Mouse (Mus musculus): ENCODE data around the gene Fhl1. TPM values are rescaled to one million over a fixed set of nuclear protein-coding genes. Genes with fewer than 3 reads are reported as not detected.

Gene Fhl1
- 80.1 and 87.3 TPM in 2 replicates for polyA plus RNA-seq (2014; fragmentation: Nextera tagmentation; extraction: Ambion mirVana)

DNA sequence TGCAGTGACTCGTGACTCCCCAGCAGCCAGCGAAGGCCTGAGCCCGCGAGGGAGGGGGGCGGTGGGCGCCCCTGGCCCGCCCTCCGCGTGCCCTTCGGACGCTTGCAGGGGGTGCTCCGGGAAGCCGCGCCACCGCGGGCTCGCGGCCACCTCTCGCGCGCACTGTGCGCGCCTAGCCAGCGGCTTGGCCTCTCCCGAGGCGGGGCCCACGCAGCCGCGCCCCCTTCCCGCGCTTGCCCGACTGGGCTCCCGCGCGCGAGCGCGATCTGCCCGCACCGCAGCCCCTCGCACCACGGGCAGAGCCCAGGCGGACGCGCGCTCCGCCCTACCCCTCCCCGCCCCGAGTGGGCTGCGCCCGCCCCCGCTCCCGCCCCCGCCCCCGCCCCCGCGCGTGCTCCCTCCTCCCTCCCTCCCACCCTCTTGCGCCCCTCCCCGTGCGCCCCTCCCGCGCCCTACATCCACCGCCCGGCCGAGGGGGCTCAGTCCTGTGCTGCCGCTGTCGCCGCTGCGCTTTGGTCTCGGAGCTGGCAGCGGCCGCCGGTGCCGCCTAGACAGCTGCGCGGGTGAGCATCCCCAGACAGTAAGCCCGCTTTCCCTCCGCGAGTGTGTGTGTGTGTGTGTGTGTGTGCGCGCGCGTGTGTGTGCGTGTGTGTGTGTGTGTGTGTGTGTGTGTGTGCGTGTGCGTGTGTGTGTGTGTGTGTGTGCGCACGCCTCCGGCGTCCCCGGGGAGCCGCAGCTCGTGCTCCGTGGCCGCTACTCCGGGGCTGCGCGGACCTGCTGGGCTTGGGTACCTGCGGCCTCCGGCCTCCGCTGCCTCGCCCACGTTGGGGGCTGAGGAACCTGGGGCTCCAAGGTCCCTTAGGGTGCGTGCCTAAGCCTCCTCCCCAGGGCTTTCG lies at the start of gene Fhl1:
Gene Fhl1, plus strand, starts transcription at position 482 of the 896 bp plus-strand sequence.
- Histone ChIP-seq H3K27ac (ENCODE audit: low read depth, low read length) (peak within 1 kb of the TSS; percentile 50), H3K36me3 (ENCODE audit: control insufficient read depth, insufficient read depth, low read length) (no peaks in the 10 kb centered on the region), H3K4me2 (ENCODE audit: low read depth, low read length, severe bottlenecking) (peak within 1 kb of the TSS; percentile 55), H3K4me3 (ENCODE audit: low read depth, low read length) (peak within 1 kb of the TSS; percentile 48), H3K4me1 (replicated peaks; ENCODE audit: control insufficient read depth, insufficient read depth, low read length) (no peaks in the 10 kb centered on the region), H3K9ac (ENCODE audit: low read length) (peak within 1 kb of the TSS; percentile 65), H3K9me3 (ENCODE audit: control insufficient read depth, low read length) (no peaks in the 10 kb centered on the region), H3K27me3 (ENCODE audit: control insufficient read depth, insufficient read depth, low read length) (no peaks in the 10 kb centered on the region)
- WGBS: 12% methylated on average over 60 of the region's 106 CpGs
- DNase-seq (ENCODE audit: low spot score): peak; percentile 80
- peak; percentile 91 for ATAC-seq (replicated peaks; ENCODE audit: low FRiP score)

DNA sequence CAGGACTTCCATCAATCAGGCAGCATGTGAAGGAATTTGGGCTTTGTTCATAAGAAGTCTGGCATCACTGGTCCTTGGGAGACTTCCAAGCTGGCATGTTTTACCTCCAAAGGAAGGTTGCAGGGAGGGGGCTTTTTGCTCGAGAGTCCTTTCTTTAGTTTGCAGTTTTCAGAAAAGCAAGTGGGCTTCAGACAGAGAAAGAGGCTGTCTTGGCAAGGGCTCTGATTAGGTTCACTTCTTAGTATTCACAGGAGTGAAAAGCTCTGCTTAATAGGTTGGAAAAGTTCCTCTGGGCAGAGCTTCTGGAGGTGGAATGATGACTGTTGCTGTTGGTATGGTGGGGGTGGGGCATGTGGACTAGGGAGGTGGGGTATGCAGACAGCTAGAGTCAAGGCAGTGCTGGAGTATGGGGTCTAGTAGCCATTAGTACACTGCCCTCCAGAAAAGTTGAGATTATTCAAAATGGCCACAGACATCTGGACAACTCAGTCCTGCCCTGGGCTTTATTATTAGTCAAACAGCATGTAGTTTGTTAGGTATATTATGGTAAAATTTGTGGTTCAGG lies 49.3 kb upstream of the Fhl1 start:
- H3K4me2 ChIP-seq (ENCODE audit: low read depth, low read length, severe bottlenecking): no peak overlapping the region
- no peak overlapping the region for H3K4me3 ChIP-seq (ENCODE audit: low read depth, low read length)
- no peaks in the 10 kb centered on the region for H3K27me3 ChIP-seq (ENCODE audit: control insufficient read depth, insufficient read depth, low read length)
- H3K36me3 ChIP-seq (ENCODE audit: control insufficient read depth, insufficient read depth, low read length): no peaks in the 10 kb centered on the region
- DNase-seq (ENCODE audit: low spot score) (no peak), ATAC-seq (replicated peaks; ENCODE audit: low FRiP score) (no peak)
- WGBS: 57% methylated on average over 1 of the region's 1 CpGs
- H3K9ac ChIP-seq (ENCODE audit: low read length): no peak overlapping the region
- H3K27ac ChIP-seq (ENCODE audit: low read depth, low read length): no peak overlapping the region
- no peaks in the 10 kb centered on the region for H3K9me3 ChIP-seq (ENCODE audit: control insufficient read depth, low read length)
- H3K4me1 ChIP-seq (replicated peaks; ENCODE audit: control insufficient read depth, insufficient read depth, low read length): no peaks in the 10 kb centered on the region

DNA sequence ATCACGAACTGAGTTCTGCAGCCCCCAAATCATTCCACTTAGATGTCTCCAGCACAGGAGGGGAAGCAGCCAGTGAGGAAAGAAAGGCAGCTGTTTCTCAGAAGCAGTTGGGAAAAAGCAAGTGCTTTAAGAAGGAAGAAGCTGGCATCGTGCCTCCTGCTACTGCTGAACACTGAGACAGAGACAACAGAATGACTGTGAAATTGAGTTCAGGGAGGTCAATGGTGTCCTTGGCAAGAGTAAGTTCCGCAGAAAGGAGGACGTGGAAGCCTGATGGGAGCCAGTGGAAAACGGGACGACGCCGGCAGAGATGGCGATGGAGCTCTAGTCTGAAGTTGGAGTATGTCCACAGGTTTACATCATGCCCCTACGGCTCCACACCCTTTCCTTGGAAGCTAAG lies 48.1 kb upstream of the Fhl1 start:
- DNase-seq (ENCODE audit: low spot score) (no peak), ATAC-seq (replicated peaks; ENCODE audit: low FRiP score) (no peak)
- no peak overlapping the region for H3K4me3 ChIP-seq (ENCODE audit: low read depth, low read length)
- no peaks in the 10 kb centered on the region for H3K4me1 ChIP-seq (replicated peaks; ENCODE audit: control insufficient read depth, insufficient read depth, low read length)
- no peaks in the 10 kb centered on the region for H3K36me3 ChIP-seq (ENCODE audit: control insufficient read depth, insufficient read depth, low read length)
- H3K9ac ChIP-seq (ENCODE audit: low read length): no peak overlapping the region
- no peak overlapping the region for H3K4me2 ChIP-seq (ENCODE audit: low read depth, low read length, severe bottlenecking)
- H3K27ac ChIP-seq (ENCODE audit: low read depth, low read length): no peak overlapping the region
- no peaks in the 10 kb centered on the region for H3K9me3 ChIP-seq (ENCODE audit: control insufficient read depth, low read length)
- 95% methylated on average over 10 of the region's 10 CpGs for WGBS
- H3K27me3 ChIP-seq (ENCODE audit: control insufficient read depth, insufficient read depth, low read length): no peaks in the 10 kb centered on the region

DNA sequence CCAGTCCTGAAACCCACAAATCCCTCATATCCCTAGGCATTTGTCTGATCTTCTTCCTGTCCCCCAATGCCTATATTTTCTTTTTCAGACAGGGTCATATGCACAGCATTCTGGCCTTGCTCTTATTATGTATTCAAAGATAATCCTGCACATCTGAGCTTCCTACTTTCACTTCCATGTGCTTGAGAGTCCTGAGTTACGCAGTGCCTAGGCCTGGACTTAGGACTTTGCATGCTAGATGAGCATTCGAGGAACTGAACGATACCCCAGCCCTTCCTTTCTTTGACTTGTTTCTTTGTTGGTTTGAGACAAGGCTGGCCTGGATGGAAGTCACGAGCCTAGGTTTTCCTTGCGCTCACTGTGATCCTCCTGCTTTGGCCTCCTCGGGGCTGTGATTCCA lies 39.0 kb upstream of the Fhl1 start:
- 89% methylated on average over 6 of the region's 6 CpGs for WGBS
- ATAC-seq (replicated peaks; ENCODE audit: low FRiP score): no peak
- Histone ChIP-seq H3K9ac (ENCODE audit: low read length) (no peak overlapping the region), H3K27me3 (ENCODE audit: control insufficient read depth, insufficient read depth, low read length) (no peaks in the 10 kb centered on the region), H3K27ac (ENCODE audit: low read depth, low read length) (no peak overlapping the region), H3K4me1 (replicated peaks; ENCODE audit: control insufficient read depth, insufficient read depth, low read length) (no peaks in the 10 kb centered on the region), H3K9me3 (ENCODE audit: control insufficient read depth, low read length) (no peaks in the 10 kb centered on the region), H3K36me3 (ENCODE audit: control insufficient read depth, insufficient read depth, low read length) (no peaks in the 10 kb centered on the region), H3K4me3 (ENCODE audit: low read depth, low read length) (no peak overlapping the region), H3K4me2 (ENCODE audit: low read depth, low read length, severe bottlenecking) (no peak overlapping the region)
- no peak for DNase-seq (ENCODE audit: low spot score)

DNA sequence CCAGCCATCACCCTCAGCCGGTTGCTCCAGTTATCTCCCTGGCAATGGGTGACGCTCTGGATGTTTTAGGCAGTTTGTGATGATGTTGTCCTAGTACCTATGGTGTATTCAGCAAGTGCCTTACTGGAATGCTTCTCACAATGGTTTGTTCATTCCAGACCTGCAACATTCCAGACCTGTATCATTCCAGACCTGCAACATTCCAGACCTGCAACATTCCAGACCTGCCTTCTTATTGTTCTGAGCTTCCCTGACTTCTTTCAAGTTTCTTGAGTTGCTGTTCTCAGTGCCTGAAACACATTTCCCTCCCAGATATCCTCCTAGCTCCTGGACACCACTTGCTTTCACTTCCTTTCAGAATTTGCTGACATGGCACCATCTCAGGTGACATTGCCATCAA lies 37.0 kb upstream of the Fhl1 start:
- DNase-seq (ENCODE audit: low spot score): no peak
- Histone ChIP-seq H3K9ac (ENCODE audit: low read length) (no peak overlapping the region), H3K4me3 (ENCODE audit: low read depth, low read length) (no peak overlapping the region), H3K4me2 (ENCODE audit: low read depth, low read length, severe bottlenecking) (no peak overlapping the region), H3K9me3 (ENCODE audit: control insufficient read depth, low read length) (no peaks in the 10 kb centered on the region), H3K36me3 (ENCODE audit: control insufficient read depth, insufficient read depth, low read length) (no peaks in the 10 kb centered on the region), H3K27me3 (ENCODE audit: control insufficient read depth, insufficient read depth, low read length) (no peaks in the 10 kb centered on the region), H3K27ac (ENCODE audit: low read depth, low read length) (no peak overlapping the region), H3K4me1 (replicated peaks; ENCODE audit: control insufficient read depth, insufficient read depth, low read length) (no peaks in the 10 kb centered on the region)
- WGBS: 89% methylated on average over 2 of the region's 2 CpGs
- no peak for ATAC-seq (replicated peaks; ENCODE audit: low FRiP score)

DNA sequence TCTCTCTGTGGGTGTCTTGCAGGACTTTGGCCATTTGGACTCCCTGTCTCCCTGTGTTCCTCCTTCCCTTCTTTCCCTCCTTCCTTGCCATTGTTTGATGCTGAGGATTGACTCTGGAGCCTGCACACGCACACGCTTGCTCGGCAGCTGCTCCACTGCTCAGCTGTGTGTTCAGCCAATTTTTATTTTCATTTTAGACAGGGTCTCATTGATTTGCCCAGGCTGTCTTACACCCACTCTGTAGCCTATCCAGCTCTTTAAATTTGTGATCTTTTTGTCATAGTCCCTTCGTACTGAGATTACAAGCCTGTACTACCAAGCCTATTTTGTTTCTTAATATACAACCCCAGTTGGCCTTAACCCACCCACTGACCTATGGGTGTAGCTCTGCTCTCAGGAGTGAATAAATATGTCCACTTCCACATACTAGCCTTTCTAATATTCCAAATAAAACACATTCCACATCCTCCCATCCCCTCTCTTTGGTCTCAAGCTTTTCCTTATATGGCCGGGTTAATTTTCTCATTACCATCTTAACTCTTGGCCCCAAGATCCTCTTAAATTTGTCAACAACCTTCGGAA lies 34.3 kb upstream of the Fhl1 start:
- Histone ChIP-seq H3K4me1 (replicated peaks; ENCODE audit: control insufficient read depth, insufficient read depth, low read length) (no peaks in the 10 kb centered on the region), H3K4me3 (ENCODE audit: low read depth, low read length) (no peak overlapping the region), H3K9me3 (ENCODE audit: control insufficient read depth, low read length) (no peaks in the 10 kb centered on the region), H3K9ac (ENCODE audit: low read length) (no peak overlapping the region), H3K36me3 (ENCODE audit: control insufficient read depth, insufficient read depth, low read length) (no peaks in the 10 kb centered on the region), H3K4me2 (ENCODE audit: low read depth, low read length, severe bottlenecking) (no peak overlapping the region), H3K27ac (ENCODE audit: low read depth, low read length) (no peak overlapping the region), H3K27me3 (ENCODE audit: control insufficient read depth, insufficient read depth, low read length) (no peaks in the 10 kb centered on the region)
- WGBS: 84% methylated on average over 6 of the region's 6 CpGs
- ATAC-seq (replicated peaks; ENCODE audit: low FRiP score) (no peak), DNase-seq (ENCODE audit: low spot score) (no peak)

DNA sequence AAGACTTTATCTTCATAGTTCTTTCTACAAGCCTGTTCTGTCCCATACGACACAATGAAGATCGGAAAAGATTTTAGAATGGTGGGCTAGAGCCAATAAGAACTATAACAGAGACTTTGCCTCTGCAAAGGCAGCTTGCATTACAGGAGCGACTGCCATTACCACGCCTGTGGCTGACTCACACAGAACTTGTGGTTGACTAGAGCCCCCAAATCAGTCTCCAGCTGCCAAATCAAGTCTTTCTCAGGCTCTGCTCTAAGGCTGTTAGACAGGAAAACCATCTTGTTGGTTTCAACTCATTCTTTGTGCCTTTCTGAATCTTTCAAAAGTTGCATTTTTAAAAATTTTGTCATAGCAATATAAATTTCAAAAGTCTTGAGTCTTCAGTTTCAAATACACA lies 33.7 kb upstream of the Fhl1 start:
- no peaks in the 10 kb centered on the region for H3K9me3 ChIP-seq (ENCODE audit: control insufficient read depth, low read length)
- 87% methylated on average over 4 of the region's 4 CpGs for WGBS
- H3K36me3 ChIP-seq (ENCODE audit: control insufficient read depth, insufficient read depth, low read length): no peaks in the 10 kb centered on the region
- no peaks in the 10 kb centered on the region for H3K27me3 ChIP-seq (ENCODE audit: control insufficient read depth, insufficient read depth, low read length)
- no peak overlapping the region for H3K9ac ChIP-seq (ENCODE audit: low read length)
- H3K4me2 ChIP-seq (ENCODE audit: low read depth, low read length, severe bottlenecking): no peak overlapping the region
- no peak overlapping the region for H3K4me3 ChIP-seq (ENCODE audit: low read depth, low read length)
- ATAC-seq (replicated peaks; ENCODE audit: low FRiP score): no peak
- no peak for DNase-seq (ENCODE audit: low spot score)
- no peak overlapping the region for H3K27ac ChIP-seq (ENCODE audit: low read depth, low read length)
- no peaks in the 10 kb centered on the region for H3K4me1 ChIP-seq (replicated peaks; ENCODE audit: control insufficient read depth, insufficient read depth, low read length)

DNA sequence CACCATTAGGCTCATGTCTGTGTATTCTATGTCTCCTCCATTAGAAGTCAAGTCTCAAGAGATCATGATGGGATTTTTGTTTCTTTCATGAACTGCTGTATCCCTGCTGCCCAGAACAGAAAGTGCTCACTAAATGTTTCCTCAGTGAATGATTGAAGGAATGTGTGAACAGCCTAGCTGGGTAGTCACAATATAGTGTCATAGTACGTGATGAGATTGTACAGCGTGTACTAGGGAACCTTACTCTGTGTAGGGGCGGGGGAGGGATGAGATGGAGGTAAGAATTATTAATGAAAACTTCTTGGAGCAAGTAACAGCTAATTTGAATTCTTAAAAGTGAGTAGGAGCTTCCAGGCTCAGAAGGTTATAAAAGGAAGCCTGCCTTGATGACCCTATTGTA lies 30.3 kb upstream of the Fhl1 start:
- ATAC-seq (replicated peaks; ENCODE audit: low FRiP score): no peak
- H3K27ac ChIP-seq (ENCODE audit: low read depth, low read length): no peak overlapping the region
- H3K4me2 ChIP-seq (ENCODE audit: low read depth, low read length, severe bottlenecking): no peak overlapping the region
- H3K36me3 ChIP-seq (ENCODE audit: control insufficient read depth, insufficient read depth, low read length): no peaks in the 10 kb centered on the region
- no peak for DNase-seq (ENCODE audit: low spot score)
- H3K9ac ChIP-seq (ENCODE audit: low read length): no peak overlapping the region
- 87% methylated on average over 3 of the region's 3 CpGs for WGBS
- H3K4me3 ChIP-seq (ENCODE audit: low read depth, low read length): no peak overlapping the region
- H3K4me1 ChIP-seq (replicated peaks; ENCODE audit: control insufficient read depth, insufficient read depth, low read length): no peaks in the 10 kb centered on the region
- H3K27me3 ChIP-seq (ENCODE audit: control insufficient read depth, insufficient read depth, low read length): no peaks in the 10 kb centered on the region
- H3K9me3 ChIP-seq (ENCODE audit: control insufficient read depth, low read length): no peaks in the 10 kb centered on the region

Data from forebrain, embryonic 11.5 days (tissue).